Mouse (Mus musculus) megakaryocyte, embryonic 14.5 days (primary cell): ENCODE measurements at regions not wholly inside any gene's neighbourhood (a gene's known extent, or its start where the extent isn't known, plus 50 kb on each side); places are given as distances from the start of the nearest gene placed in this dataset.

Source experiments
- FLI1 ChIP-seq: IDR thresholded peaks from 2 replicates; pipeline ENCODE4 v1.6.1; 2012; ENCODE audit warnings: low read length, inconsistent platforms, mixed read lengths
- GATA1 ChIP-seq: IDR thresholded peaks from 3 replicates; pipeline ENCODE4 v1.6.1; 2012; ENCODE audit warnings: mixed read lengths, low read length, inconsistent platforms, borderline replicate concordance

- TF ChIP-seq GATA1 (no peak), FLI1 (no peak)
Observed at GRCm38 (mm10) chr3:128192046-128192800, 296.1 kb upstream of the Fam241a start.
